Mouse (Mus musculus): ENCODE results near the gene Elf1. TPM values are rescaled to one million over a fixed set of nuclear protein-coding genes. Genes with fewer than 3 reads are reported as not detected.
A peak's percentile ranks its signal among the peaks of the same experiment; 100 is the strongest.

Elf1 gene
- total and polyA plus RNA-seq, 2 experiments from 2014 or later: 3.4 to 6.4 TPM

DNA sequence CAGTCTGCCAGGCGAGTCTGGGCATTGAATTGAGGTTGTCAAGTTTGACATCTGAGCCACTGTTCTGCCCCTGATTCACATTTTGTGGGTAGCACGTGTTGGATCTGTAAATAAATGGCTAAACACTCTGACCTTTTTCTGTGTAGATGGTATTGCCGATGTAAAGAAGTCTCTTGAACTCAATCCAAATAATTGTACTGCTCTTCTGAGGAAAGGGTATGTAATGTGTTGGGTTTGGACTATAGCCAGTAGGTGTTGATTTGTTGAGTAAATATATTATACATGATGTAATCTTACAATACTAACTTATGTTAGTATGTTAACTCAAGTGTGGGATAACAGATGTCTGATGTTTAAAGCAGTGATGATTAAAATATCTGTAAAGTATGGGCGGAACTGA, 115.6 kb downstream of the Elf1 start:
- H3K4me1 ChIP-seq (ENCODE audit: insufficient read depth, low read length): no peaks in the 10 kb centered on the region
- no peak overlapping the region for H3K4me2 ChIP-seq (ENCODE audit: low read depth, low read length)
- no peak for DNase-seq (ENCODE audit: low spot score)
- peaks cover 36% of the 10 kb centered on the region; the same call in 1 of the 2 replicates for H3K36me3 ChIP-seq (ENCODE audit: insufficient read depth, low read length)
- no peak for ATAC-seq
- H3K9ac ChIP-seq (replicated peaks; ENCODE audit: low read length): no peak overlapping the region
- no peaks in the 10 kb centered on the region for H3K27me3 ChIP-seq (ENCODE audit: insufficient read depth, low read length)
- no peak overlapping the region for H3K27ac ChIP-seq
- WGBS: 66% methylated on average over 4 of the region's 4 CpGs
- no peaks in the 10 kb centered on the region for H3K9me3 ChIP-seq (ENCODE audit: low read length)
- H3K4me3 ChIP-seq (ENCODE audit: low read length): no peak overlapping the region
- no peak for TF ChIP-seq CTCF (IDR thresholded peaks at IDR 0.05; ENCODE audit: low read depth)

DNA sequence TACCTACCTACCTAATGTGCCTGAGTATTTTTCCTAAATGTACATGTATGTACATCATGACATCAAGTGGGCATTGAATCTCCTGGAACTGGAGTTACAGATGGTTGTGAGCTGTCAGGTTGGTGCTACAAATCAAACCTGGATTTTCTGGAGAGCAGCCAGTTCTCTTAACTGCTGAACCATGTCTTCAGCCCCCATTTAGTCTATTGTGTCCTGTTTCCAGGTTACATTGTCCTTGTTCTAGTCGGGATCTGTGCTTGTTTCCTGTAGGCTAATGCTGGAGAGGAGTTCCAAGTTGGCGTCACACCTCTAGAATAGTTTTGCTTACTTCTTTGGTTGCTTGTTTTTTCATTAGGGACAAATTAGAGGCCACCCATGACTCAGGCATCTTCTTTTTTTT, 124.9 kb downstream of the Elf1 start:
- Histone ChIP-seq H3K4me2 (ENCODE audit: low read depth, low read length) (no peak overlapping the region), H3K4me1 (ENCODE audit: insufficient read depth, low read length) (no peaks in the 10 kb centered on the region), H3K9ac (replicated peaks; ENCODE audit: low read length) (no peak overlapping the region), H3K36me3 (ENCODE audit: insufficient read depth, low read length) (peaks cover 23% of the 10 kb centered on the region; the same call in 1 of the 2 replicates), H3K4me3 (ENCODE audit: low read length) (no peak overlapping the region), H3K27me3 (ENCODE audit: insufficient read depth, low read length) (no peaks in the 10 kb centered on the region), H3K27ac (no peak overlapping the region), H3K9me3 (ENCODE audit: low read length) (no peaks in the 10 kb centered on the region)
- no peak for TF ChIP-seq CTCF (IDR thresholded peaks at IDR 0.05; ENCODE audit: low read depth)
- WGBS: 76% methylated on average over 2 of the region's 2 CpGs
- ATAC-seq: no peak
- DNase-seq (ENCODE audit: low spot score): no peak

DNA sequence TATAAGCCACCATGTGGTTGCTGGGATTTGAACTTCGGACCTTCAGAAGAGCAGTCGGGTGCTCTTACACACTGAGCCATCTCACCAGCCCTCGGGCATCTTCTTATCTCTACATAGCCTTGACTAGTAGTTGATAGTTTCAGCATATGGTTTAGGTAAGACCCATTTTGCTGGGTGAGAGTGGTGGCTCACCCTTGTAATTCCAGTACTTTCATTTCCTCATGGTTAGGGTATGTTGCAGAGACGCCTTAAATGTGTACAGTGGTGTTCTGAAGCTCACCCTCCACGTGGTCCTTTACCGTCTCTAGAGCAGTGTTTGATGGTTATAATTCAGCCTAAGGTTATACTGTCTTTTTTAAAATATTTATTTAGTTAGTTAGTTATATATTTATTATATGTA, 125.4 kb downstream of the Elf1 start:
- Histone ChIP-seq H3K27me3 (ENCODE audit: insufficient read depth, low read length) (no peaks in the 10 kb centered on the region), H3K36me3 (ENCODE audit: insufficient read depth, low read length) (peaks cover 24% of the 10 kb centered on the region), H3K4me2 (ENCODE audit: low read depth, low read length) (no peak overlapping the region), H3K27ac (no peak overlapping the region), H3K9ac (replicated peaks; ENCODE audit: low read length) (no peak overlapping the region), H3K4me1 (ENCODE audit: insufficient read depth, low read length) (no peaks in the 10 kb centered on the region), H3K4me3 (ENCODE audit: low read length) (no peak overlapping the region), H3K9me3 (ENCODE audit: low read length) (no peaks in the 10 kb centered on the region)
- no peak for ATAC-seq
- TF ChIP-seq CTCF (IDR thresholded peaks at IDR 0.05; ENCODE audit: low read depth): no peak
- WGBS: 96% methylated on average over 6 of the region's 6 CpGs
- no peak for DNase-seq (ENCODE audit: low spot score)

DNA sequence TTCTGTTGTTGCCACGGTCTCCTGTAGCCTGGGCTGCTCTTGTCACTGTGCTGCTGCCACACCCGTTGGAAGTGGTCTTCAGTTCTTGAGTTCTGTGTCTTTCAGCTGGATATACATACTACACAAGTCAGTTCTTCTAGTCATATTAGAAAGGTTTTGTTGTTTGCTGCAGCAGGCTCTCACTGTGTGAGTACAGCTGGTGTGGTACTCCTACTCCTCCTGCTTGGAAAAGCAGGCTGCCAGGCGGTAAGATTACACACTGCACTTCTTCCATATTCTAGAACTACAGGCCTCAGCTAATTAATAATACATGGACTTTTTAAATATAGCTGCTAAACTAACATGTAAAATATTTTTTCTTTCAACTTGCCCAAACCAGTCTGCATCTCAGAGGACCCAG, 125.9 kb downstream of the Elf1 start:
- H3K4me3 ChIP-seq (ENCODE audit: low read length): no peak overlapping the region
- no peaks in the 10 kb centered on the region for H3K9me3 ChIP-seq (ENCODE audit: low read length)
- H3K4me2 ChIP-seq (ENCODE audit: low read depth, low read length): no peak overlapping the region
- ATAC-seq (no peak), DNase-seq (ENCODE audit: low spot score) (no peak)
- TF ChIP-seq CTCF (IDR thresholded peaks at IDR 0.05; ENCODE audit: low read depth): no peak
- 94% methylated on average over 3 of the region's 3 CpGs for WGBS
- no peaks in the 10 kb centered on the region for H3K27me3 ChIP-seq (ENCODE audit: insufficient read depth, low read length)
- H3K4me1 ChIP-seq (ENCODE audit: insufficient read depth, low read length): no peaks in the 10 kb centered on the region
- no peak overlapping the region for H3K27ac ChIP-seq
- peaks cover 23% of the 10 kb centered on the region for H3K36me3 ChIP-seq (ENCODE audit: insufficient read depth, low read length)
- H3K9ac ChIP-seq (replicated peaks; ENCODE audit: low read length): no peak overlapping the region

DNA sequence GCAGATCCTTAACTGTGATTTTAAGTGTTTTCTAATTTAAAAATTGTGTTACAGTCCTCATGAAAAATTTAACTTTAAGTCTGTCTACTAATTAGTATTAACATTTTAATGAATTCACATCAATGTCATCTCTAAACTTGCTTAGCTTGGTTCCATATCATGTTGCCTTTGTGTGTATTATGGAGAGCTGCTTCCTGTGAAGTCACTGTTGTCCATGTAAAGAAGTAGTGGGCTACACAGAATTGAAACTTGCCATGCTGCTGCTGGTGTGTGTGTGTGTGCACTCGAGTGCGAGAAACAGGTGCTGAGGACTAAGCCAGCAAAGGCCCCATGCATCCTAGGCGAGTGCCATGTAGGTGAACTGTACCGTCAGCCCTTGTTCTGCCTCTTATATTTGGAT, 126.4 kb downstream of the Elf1 start:
- ATAC-seq (no peak), DNase-seq (ENCODE audit: low spot score) (no peak)
- no peak for TF ChIP-seq CTCF (IDR thresholded peaks at IDR 0.05; ENCODE audit: low read depth)
- H3K9me3 ChIP-seq (ENCODE audit: low read length): no peaks in the 10 kb centered on the region
- no peak overlapping the region for H3K4me2 ChIP-seq (ENCODE audit: low read depth, low read length)
- H3K4me1 ChIP-seq (ENCODE audit: insufficient read depth, low read length): no peaks in the 10 kb centered on the region
- H3K27me3 ChIP-seq (ENCODE audit: insufficient read depth, low read length): no peaks in the 10 kb centered on the region
- no peak overlapping the region for H3K4me3 ChIP-seq (ENCODE audit: low read length)
- peaks cover 22% of the 10 kb centered on the region for H3K36me3 ChIP-seq (ENCODE audit: insufficient read depth, low read length)
- no peak overlapping the region for H3K27ac ChIP-seq
- WGBS: 95% methylated on average over 4 of the region's 4 CpGs
- H3K9ac ChIP-seq (replicated peaks; ENCODE audit: low read length): no peak overlapping the region

DNA sequence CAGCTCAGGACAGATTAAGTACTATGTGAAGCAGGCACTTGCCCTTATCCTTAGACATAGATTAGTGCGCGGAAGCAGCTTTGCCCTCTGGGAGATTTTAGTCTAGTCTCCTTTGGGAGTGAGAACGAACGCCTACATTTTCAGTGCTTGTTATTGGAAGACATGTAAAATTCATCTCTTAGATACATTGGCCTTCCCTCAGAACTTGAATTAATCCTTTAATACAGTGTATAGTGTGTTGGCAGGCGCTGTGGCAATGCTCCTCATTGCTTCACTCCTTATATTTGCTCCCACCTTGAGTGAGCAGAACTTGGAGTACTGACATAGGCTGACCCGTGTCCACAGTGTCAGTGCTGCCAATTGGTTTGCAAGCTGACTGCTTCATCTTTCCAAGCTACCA, 127.3 kb downstream of the Elf1 start:
- no peaks in the 10 kb centered on the region for H3K27me3 ChIP-seq (ENCODE audit: insufficient read depth, low read length)
- H3K4me1 ChIP-seq (ENCODE audit: insufficient read depth, low read length): no peaks in the 10 kb centered on the region
- 95% methylated on average over 6 of the region's 6 CpGs for WGBS
- peaks cover 30% of the 10 kb centered on the region for H3K36me3 ChIP-seq (ENCODE audit: insufficient read depth, low read length)
- no peaks in the 10 kb centered on the region for H3K9me3 ChIP-seq (ENCODE audit: low read length)
- no peak overlapping the region for H3K4me3 ChIP-seq (ENCODE audit: low read length)
- no peak for ATAC-seq
- DNase-seq (ENCODE audit: low spot score): no peak
- no peak overlapping the region for H3K4me2 ChIP-seq (ENCODE audit: low read depth, low read length)
- TF ChIP-seq CTCF (IDR thresholded peaks at IDR 0.05; ENCODE audit: low read depth): no peak
- H3K27ac ChIP-seq: no peak overlapping the region
- no peak overlapping the region for H3K9ac ChIP-seq (replicated peaks; ENCODE audit: low read length)

DNA sequence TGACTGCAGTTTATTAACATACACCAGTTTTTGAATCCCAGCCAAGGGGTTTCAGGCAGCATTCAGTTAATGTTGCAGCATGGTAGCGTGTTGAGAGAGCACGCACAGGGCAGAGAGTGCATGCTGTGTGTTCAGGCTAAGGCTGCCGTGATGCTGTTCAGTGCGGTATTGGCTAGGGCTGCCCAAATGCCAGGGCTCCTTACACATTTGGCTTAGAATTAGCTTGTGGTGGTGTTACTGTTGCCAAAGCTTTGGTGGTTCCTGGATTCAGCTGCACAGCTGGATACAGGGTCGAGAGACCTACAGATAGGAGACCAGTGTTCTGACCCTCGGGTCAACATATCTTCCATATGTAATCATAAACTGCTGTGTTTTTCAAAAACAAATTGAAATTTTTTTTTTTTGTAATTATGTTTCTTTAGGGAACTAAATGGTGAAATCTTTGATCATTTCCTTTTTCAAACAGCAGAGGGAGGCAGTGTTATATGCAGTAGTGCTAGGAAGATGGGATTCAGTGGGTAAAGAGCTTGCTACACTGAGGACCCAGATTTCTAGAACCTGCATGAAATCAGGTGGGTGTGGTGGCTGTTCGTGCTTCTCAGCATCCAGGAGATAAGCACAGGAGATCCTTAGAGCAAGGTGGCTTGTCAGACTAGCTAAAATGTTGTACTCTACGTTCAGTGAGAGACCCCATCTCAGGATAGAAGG, 136.3 kb downstream of the Elf1 start:
- Histone ChIP-seq H3K27ac (no peak overlapping the region), H3K9ac (replicated peaks; ENCODE audit: low read length) (no peak overlapping the region), H3K36me3 (ENCODE audit: insufficient read depth, low read length) (peaks cover 17% of the 10 kb centered on the region), H3K27me3 (ENCODE audit: insufficient read depth, low read length) (no peaks in the 10 kb centered on the region), H3K9me3 (ENCODE audit: low read length) (no peaks in the 10 kb centered on the region), H3K4me3 (ENCODE audit: low read length) (no peak overlapping the region), H3K4me1 (ENCODE audit: insufficient read depth, low read length) (no peaks in the 10 kb centered on the region), H3K4me2 (ENCODE audit: low read depth, low read length) (no peak overlapping the region)
- ATAC-seq (peak; percentile 74; the same call in 1 of the 2 replicates), DNase-seq (ENCODE audit: low spot score) (peak; percentile 81)
- peak; percentile 84 for TF ChIP-seq CTCF (IDR thresholded peaks at IDR 0.05; ENCODE audit: low read depth)
- WGBS: 70% methylated on average over 8 of the region's 8 CpGs

Measured in hindbrain, postnatal 0 days (tissue).